Mouse (Mus musculus) CH12F3 (cell line): ENCODE data around the gene Grin2a.
"Not testable (repeated sequence)": the region's sequence is repeated elsewhere in the genome, so short reads cannot be mapped to it uniquely, and the experiment has no call there.

Experiments used
- in situ Hi-C: fragments of 300-500 bp; cut with MboI; formaldehyde crosslinking; loops from 2 replicates; pipeline ENCODE4 v1.14.3; 2020; ENCODE audit warnings: low sequenced_read_pairs

Gene Grin2a

DNA sequence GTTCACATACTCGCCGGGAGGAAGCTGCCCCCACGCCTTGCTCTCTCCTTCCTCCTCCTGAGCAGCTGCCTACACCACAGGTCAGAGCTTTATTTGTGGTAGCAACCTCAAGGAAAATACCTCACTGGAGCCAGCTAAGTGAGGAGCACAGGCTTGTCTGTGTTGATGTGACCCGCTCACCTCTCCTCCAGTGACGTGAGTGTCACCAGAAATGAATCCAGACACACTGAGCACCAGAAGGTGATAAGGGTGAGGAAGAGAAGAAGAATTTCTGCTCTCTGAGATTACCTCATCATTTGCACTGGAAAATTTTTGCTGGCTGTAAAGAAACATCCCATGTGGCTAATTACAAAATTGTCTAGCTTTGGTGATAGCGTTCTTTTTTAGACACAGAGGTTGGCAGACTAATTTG, 324.6 kb downstream of the Grin2a start:
- in situ Hi-C loops: no loop called here

DNA sequence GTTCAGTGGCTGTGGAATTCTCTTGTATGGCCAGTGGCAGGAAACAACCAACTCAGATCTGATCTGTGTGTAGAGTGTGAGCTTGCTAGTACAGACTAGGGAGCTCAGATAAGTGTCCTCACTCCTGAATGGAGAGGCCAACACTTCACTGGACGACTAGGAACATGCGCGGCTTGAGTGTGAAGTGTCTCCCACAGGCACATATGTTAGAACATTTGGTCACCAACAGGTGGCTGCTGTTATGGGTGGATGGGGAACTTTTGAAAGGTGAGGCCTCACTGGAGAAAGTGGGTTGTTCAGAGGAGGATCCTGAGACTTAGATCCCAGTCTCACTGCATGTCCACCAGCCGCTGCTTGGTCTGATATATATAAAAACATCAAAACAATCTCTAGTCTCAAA, 329.5 kb downstream of the Grin2a start:
- in situ Hi-C loops: no loop called here

DNA sequence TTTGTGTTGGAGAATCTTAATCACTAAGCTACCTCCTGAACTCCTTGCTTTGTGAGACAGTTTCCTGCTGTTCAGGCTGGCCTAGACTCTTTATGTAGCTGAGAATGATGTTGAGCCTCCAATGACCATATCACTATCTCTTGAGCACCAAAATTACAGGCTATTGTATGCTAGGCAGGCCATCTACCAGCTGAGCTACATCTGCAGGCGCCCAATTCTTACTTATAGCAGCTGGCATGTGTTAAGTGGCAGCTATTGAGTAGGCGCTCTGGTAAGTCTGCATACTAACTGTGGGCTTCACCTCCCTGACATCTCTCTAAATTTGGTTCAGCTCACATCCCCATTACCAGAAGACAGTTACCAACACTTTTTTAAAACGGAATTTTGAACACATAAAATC, 331.3 kb downstream of the Grin2a start:
- in situ Hi-C loops: no loop called here

DNA sequence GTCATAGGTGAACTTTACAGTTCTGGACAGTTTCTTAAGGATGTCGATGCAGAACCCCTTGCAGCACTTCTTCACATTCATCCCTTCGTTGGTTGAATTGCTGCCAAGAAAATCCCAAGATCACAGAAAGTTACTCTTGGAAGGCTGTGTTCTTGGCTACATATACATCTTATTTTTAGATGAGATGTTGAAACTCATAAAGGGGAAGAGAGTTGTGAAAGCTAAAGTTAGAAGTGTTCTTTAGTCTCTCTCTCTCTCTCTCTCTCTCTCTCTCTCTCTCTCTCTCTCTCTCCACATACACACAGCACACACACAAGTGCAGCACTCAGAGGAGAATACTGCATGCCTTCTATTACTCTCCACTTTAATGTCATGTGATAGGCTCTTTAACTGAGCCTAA, 331.9 kb downstream of the Grin2a start:
- in situ Hi-C loops: no loop called here

GRCm38 (mm10) chr16:9625652-9626444, 369.5 kb downstream of the Grin2a start:
- in situ Hi-C loops: no loop called here

DNA sequence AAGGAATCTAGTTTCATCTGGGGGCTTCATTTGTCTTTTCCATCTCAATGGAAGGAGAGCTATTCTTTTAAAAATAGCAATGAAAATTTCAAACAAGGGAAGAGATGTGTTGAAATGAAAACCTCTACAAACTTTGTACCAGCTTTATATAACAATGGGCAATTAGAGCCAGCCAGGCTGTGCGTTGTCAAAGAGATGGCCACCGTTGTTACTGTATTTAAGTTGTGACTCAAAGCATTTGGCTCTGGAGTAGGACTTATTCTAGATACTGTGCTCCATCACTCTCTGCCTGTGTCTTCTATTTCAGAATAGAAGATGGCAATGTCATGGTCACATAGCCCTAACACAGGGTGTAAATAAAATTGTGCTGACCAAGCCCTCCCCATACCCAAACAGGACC, 371.0 kb downstream of the Grin2a start:
- in situ Hi-C loops: no loop called here

DNA sequence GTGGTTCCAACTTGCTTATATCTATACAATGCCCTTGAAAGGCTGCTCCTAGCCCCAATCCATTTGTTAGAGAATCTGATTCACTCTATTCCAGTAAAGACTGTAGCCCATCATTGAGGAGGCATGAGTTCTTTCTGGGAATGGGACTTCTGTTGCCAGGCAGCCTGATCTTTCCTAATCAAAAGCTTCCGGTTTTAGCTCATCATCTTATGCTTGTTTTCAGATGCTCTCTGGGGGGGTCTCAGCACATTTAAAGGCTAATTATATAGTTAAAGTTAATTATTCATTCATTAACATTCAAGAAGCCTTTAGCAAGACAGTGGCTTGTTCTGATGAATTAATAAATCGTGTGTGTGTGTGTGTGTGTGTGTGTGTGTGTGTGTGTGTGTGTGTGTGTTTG, 377.2 kb downstream of the Grin2a start:
- in situ Hi-C loops: no loop called here

GRCm38 (mm10) chr16:9617215-9617614, 378.1 kb downstream of the Grin2a start:
- in situ Hi-C loops: no loop called here

DNA sequence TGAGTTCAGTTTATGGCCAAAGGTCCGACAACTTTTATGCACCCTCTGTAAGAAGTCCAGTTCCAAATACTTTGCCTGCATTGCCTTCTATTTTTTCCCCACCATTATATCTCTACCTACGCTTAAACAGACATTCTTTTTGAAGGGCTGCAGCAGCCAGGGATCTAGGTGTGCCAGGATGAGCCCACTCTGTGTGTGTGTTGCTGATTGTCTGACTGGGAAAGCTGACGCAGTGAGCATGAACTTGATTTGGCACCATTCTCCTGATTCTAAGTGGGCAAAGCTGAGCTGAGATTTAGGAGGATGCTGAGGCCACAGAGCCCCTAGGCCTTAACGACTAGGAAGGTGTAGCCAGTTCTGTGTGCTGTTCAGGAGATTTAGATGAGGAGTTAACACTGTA, 378.6 kb downstream of the Grin2a start:
- in situ Hi-C loops: no loop called here

DNA sequence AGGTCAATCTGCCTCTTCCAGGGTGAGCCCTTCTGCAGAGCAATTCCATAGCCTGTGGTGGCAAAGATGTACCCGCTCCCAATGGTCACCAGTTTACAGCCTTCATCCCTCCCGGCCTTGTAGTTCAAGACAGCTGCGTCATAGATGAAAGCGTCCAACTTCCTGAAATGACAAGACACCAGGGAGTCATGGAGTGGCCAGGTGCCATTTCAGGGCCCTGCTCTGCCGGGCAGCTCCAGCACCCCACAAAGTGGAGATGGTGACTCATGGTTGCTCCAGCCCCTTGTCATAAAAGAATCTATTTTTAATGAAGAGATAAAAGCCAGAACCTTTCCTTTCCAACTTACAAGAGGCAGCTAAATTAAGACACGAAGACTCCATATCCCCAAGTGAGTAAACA, 382.8 kb downstream of the Grin2a start:
- in situ Hi-C loops: not testable (repeated sequence)

GRCm38 (mm10) chr16:9607432-9607831, 387.9 kb downstream of the Grin2a start:
- in situ Hi-C loops: no loop called here

- in situ Hi-C loops: no loop called here
These were observed 391.4 kb downstream of the Grin2a start for GRCm38 (mm10) chr16:9603983-9604382.

DNA sequence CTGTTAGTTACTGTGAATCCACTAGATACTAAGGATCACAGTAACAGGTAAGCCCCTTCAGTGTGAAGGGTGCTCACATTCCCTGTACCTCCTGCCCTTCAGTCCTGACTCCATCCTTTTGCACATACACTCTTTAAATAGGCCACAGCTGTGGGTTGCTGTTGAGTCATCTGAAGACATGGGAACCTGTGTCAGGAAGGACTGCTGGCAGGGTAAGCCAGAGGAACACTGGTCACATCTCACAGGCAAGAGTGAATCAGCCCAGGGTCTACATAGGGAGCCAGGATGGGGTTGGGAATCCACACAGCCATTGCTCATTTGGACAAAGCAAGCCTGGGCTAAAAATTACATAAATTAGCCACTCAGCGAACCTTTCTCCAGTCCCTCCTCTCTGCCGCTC, 392.8 kb downstream of the Grin2a start:
- in situ Hi-C loops: no loop called here

DNA sequence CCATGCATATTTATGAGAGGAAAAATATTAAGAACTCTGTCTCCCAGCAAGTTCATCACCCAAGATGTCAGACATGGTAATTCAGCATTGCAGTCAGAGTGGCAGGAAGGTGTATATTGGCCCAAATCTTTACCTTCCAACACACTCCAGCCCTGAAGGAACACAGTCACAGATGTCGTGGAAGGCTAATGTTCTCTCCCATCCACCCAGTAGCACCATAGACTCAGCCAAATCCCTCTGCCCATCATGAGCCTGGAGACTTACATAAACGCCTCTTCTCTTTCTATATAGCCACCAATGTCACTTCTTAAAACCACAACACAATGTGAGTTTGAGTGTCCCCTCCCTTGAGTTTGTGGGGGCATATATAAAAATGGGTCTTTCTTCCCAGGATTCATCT, 406.2 kb downstream of the Grin2a start:
- in situ Hi-C loops: no loop called here

GRCm38 (mm10) chr16:9588431-9588830, 406.9 kb downstream of the Grin2a start:
- in situ Hi-C loops: no loop called here

GRCm38 (mm10) chr16:9583981-9584380, 411.4 kb downstream of the Grin2a start:
- in situ Hi-C loops: no loop called here

- in situ Hi-C loops: no loop called here
These were observed 423.6 kb downstream of the Grin2a start for GRCm38 (mm10) chr16:9571793-9572192.

GRCm38 (mm10) chr16:9567286-9567685, 428.1 kb downstream of the Grin2a start:
- in situ Hi-C loops: no loop called here

GRCm38 (mm10) chr16:9561816-9562215, 433.5 kb downstream of the Grin2a start:
- in situ Hi-C loops: no loop called here

DNA sequence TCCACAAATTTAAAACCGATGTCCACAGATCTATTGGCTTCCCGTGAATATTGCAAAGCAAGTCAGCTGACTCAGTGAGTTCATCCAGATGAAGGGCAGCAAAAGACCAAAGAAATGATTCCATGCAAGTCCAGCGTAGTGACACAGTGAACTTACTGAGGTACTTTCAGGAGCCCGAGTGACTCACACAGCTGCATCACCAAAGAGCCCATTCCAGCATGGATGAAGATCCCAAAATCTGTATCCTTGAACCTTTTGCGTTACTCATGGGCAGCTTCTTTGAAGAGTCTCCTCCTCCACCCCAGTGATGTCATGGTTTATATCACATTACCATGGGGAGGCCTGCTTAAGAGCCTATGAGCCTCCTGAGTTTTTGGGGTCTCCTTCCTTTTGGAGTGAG, 460.2 kb downstream of the Grin2a start:
- in situ Hi-C loops: no loop called here

GRCm38 (mm10) chr16:9533564-9534332, 461.6 kb downstream of the Grin2a start:
- in situ Hi-C loops: no loop called here

DNA sequence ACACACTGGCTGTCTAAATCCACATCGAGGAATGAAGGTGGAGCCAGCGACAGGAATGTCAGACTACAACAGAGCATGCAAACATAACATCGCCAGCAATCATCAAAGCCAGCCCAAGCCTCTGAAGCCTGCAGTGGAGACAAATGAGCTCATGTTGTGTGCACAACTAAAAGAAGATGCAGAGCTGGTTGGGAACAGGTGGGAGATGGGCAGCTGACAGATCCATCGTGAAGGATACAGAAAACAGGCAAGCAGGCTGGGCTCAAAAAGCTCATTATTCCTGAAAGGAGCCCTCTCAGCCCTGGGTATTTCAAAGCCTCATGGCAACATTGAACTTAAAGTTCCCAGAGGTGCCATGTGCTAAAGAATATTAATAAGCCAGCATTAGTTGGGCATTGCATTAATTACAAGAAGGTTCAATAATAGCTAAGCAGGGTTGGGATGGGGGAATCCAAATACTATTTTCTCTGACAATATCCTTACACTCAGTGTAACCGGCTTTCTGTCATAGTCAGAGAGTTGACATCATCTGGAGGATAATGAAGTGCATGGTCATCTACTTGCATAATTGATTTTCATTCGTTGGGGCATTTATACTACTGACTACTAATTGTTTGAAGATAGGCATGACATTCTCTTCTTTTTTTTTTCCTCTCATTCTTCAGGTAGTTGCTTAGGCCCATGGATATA, 462.4 kb downstream of the Grin2a start:
- in situ Hi-C loops: no loop called here
